Mouse (Mus musculus) embryonic facial prominence, embryonic 11.5 days (tissue): ENCODE results near the gene Npas3. TPM values are rescaled to one million over a fixed set of nuclear protein-coding genes. Genes with fewer than 3 reads are reported as not detected.

Source experiments
- ATAC-seq: fragments of 200-750 bp; cut with Nextera tagmentation; replicated peaks from 2 replicates; pipeline ENCODE4 v1.8.0; 2017; ENCODE audit warnings: low read depth; ENCODE audit not compliant: insufficient number of reproducible peaks, low FRiP score, low TSS enrichment
- DNase-seq: peaks from one replicate; pipeline ENCODE4 v3.0.0-alpha.2; 2015; ENCODE audit warnings: low spot score
- H3K27ac ChIP-seq: fragments of 300-500 bp; sonication (generic); replicated peaks from 2 replicates; pipeline ENCODE4 v1.5.1; 2014; ENCODE audit warnings: mild to moderate bottlenecking, low read depth, low read length, control low read depth
- H3K27me3 ChIP-seq: fragments of 300-500 bp; sonication (generic); 2 replicates; pipeline ENCODE4 v1.6.1; 2014; ENCODE audit warnings: mild to moderate bottlenecking, low read length, moderate library complexity, mixed read lengths; ENCODE audit not compliant: control insufficient read depth, insufficient read depth
- H3K36me3 ChIP-seq: fragments of 300-500 bp; sonication (generic); replicated peaks from 2 replicates; pipeline ENCODE4 v1.6.1; 2014; ENCODE audit warnings: low read depth, mild to moderate bottlenecking, low read length, moderate library complexity, mixed read lengths; ENCODE audit not compliant: control insufficient read depth, insufficient read depth
- H3K4me1 ChIP-seq: fragments of 300-500 bp; sonication (generic); 2 replicates; pipeline ENCODE4 v1.6.1; 2014; ENCODE audit warnings: low read length, mixed read lengths; ENCODE audit not compliant: control insufficient read depth, insufficient read depth
- H3K4me2 ChIP-seq: fragments of 300-500 bp; sonication (generic); 2 replicates; pipeline ENCODE4 v1.6.1; 2014; ENCODE audit warnings: low read depth, mild to moderate bottlenecking, control low read depth, low read length, moderate library complexity
- H3K4me3 ChIP-seq: fragments of 300-500 bp; sonication (generic); 2 replicates; pipeline ENCODE4 v1.5.1; 2014; ENCODE audit warnings: low read depth, low read length, control low read depth
- H3K9ac ChIP-seq: fragments of 300-500 bp; sonication (generic); replicated peaks from 2 replicates; pipeline ENCODE4 v1.6.1; 2014; ENCODE audit warnings: mild to moderate bottlenecking, control low read depth, low read length
- H3K9me3 ChIP-seq: fragments of 300-500 bp; sonication (generic); replicated peaks from 2 replicates; pipeline ENCODE4 v1.6.1; 2016; ENCODE audit warnings: mild to moderate bottlenecking, low read length, inconsistent platforms, mixed read lengths; ENCODE audit not compliant: control insufficient read depth
- WGBS: fragments of 180-500 bp; shearing (Covaris S2); extraction: QIAGEN DNeasy Blood & Tissue Kit; methylation state at CpG from one replicate; pipeline ENCODE4 v1.1.7; 2014; 5-methylcytosine and 5-hydroxymethylcytosine counted together
- polyA plus RNA-seq: library from polyadenylated mRNA; unstranded; fragments of >200 nt; fragmentation: Nextera tagmentation; extraction: Ambion mirVana; gene quantifications from 2 replicates; pipeline ENCODE4 v1.2.1, GENCODE M21; 2014

Gene Npas3
- polyA plus RNA-seq, 1 experiment from 2014 or later, result 5.0 TPM

GRCm38 (mm10) chr12:53327653-53328188 is 79.2 kb downstream of the Npas3 start:
- Histone ChIP-seq H3K27ac (no peak overlapping the region), H3K9me3 (no peaks in the 10 kb centered on the region), H3K27me3 (no peaks in the 10 kb centered on the region), H3K4me2 (no peak overlapping the region), H3K4me3 (no peak overlapping the region), H3K36me3 (no peaks in the 10 kb centered on the region), H3K4me1 (no peaks in the 10 kb centered on the region; the same call in 1 of the 2 replicates), H3K9ac (no peak overlapping the region)
- 22% methylated on average over 3 of the region's 3 CpGs for WGBS
- DNase-seq (no peak), ATAC-seq (peak; percentile 29; the same call in 1 of the 2 replicates)

GRCm38 (mm10) chr12:53328257-53328736 is 79.8 kb downstream of the Npas3 start:
- no peaks in the 10 kb centered on the region; the same call in 1 of the 2 replicates for H3K4me1 ChIP-seq
- H3K4me2 ChIP-seq, result no peak overlapping the region
- H3K4me3 ChIP-seq, result no peak overlapping the region
- peak; percentile 52 for DNase-seq
- no peaks in the 10 kb centered on the region for H3K27me3 ChIP-seq
- ATAC-seq, result no peak
- H3K27ac ChIP-seq, result no peak overlapping the region
- no peak overlapping the region for H3K9ac ChIP-seq
- H3K36me3 ChIP-seq, result no peaks in the 10 kb centered on the region
- H3K9me3 ChIP-seq, result no peaks in the 10 kb centered on the region
- 14% methylated on average over 5 of the region's 5 CpGs for WGBS

DNA sequence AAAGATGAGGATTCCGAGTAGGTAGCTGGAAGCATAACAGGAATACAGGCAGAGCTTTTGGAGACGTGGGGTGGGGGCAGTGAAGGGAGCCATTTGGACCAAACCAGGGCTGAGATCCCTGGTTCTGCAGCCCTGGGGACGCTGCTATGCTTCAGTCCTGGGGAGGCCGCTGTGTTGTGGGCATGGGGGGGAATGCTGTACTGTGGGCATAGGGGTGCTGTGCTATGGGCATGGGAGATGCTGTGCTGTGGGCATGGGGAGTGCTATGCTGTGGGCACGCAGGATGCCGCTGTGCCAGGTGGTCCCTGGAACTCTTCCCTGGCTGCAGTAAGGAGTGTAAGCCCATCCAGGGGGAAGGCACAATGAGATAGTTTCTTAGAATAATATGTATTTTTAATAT is 81.7 kb downstream of the Npas3 start:
- H3K27me3 ChIP-seq, result no peaks in the 10 kb centered on the region
- no peak overlapping the region for H3K27ac ChIP-seq
- H3K36me3 ChIP-seq, result no peaks in the 10 kb centered on the region
- H3K4me3 ChIP-seq, result no peak overlapping the region
- no peak overlapping the region for H3K4me2 ChIP-seq
- 90% methylated on average over 6 of the region's 6 CpGs for WGBS
- H3K9ac ChIP-seq, result no peak overlapping the region
- no peak for DNase-seq
- no peak for ATAC-seq
- H3K9me3 ChIP-seq, result no peaks in the 10 kb centered on the region
- H3K4me1 ChIP-seq, result no peaks in the 10 kb centered on the region; the same call in 1 of the 2 replicates

DNA sequence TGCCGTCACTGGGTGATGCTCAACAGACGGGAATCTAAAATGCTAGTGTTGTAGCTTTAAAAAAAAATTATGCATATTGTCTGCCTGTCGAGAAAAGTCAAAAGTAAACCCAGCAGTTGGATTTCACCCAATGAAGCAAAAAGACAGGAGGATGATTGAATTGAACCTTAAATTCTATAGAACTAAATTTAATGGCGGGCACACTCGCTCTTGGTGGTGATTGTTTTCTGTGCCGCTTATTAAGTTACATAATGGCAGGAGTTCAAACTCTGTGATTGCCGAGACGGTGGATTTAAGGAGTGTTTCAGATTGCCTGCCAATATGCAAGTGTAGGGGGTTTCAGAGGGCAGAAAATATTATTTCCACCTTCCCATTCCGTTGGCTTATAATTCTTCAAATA is 82.9 kb downstream of the Npas3 start:
- Histone ChIP-seq H3K4me3 (no peak overlapping the region), H3K9ac (no peak overlapping the region)

DNA sequence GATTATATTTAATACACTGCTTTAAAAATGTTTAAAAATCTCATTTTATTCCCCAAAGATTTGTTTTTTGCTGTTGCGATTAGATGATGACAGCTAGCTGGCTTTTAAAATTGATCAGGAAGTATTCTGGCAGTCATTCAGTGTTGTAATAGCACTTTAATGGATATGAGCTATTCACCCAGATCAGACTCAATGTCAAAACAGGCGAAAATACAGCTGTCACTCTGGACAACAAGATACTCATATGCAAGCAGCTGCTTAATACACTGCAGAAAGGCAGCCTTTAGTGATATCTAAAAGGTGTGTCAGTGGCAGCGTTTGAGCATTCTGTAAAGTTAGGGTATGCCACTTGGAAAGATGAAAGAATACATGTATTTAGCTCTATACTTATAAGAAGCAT is 83.3 kb downstream of the Npas3 start:
- H3K27ac ChIP-seq, result no peak overlapping the region
- 76% methylated on average over 3 of the region's 3 CpGs for WGBS
- no peaks in the 10 kb centered on the region for H3K36me3 ChIP-seq
- no peak for DNase-seq
- no peaks in the 10 kb centered on the region; the same call in 1 of the 2 replicates for H3K4me1 ChIP-seq
- H3K9ac ChIP-seq, result no peak overlapping the region
- no peaks in the 10 kb centered on the region for H3K9me3 ChIP-seq
- H3K4me3 ChIP-seq, result no peak overlapping the region
- no peak overlapping the region for H3K4me2 ChIP-seq
- no peaks in the 10 kb centered on the region for H3K27me3 ChIP-seq
- ATAC-seq, result no peak

More for the DNA sequence above, 82.9 kb downstream of the Npas3 start:
- H3K36me3 ChIP-seq, result no peaks in the 10 kb centered on the region
- DNase-seq (no peak), ATAC-seq (no peak)
- H3K9me3 ChIP-seq, result no peaks in the 10 kb centered on the region
- WGBS, result 62% methylated on average over 9 of the region's 9 CpGs
- no peak overlapping the region for H3K4me2 ChIP-seq
- no peaks in the 10 kb centered on the region; the same call in 1 of the 2 replicates for H3K4me1 ChIP-seq
- no peak overlapping the region for H3K27ac ChIP-seq
- no peaks in the 10 kb centered on the region for H3K27me3 ChIP-seq

DNA sequence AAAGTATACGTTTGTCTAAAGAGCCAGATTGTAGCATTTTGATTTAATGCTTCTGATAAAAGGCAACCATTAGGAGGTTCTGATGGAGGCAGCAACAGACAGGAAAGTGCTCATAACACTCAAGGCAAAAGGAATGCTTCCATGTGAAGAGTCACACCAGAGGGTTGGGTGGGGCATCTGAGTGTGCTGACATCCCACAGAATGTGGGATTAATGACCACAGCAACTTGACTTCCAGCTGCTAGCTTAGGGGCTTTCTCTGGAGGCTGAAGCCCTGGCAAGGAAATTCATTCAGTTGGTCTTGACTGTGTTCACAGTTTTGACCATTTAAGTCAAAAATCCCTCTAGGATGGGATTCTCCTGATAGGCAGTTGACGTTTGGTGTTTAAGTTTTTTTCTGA is 84.8 kb downstream of the Npas3 start:
- no peaks in the 10 kb centered on the region for H3K9me3 ChIP-seq
- H3K27me3 ChIP-seq, result no peaks in the 10 kb centered on the region
- no peak overlapping the region for H3K4me2 ChIP-seq
- no peak overlapping the region for H3K27ac ChIP-seq
- ATAC-seq (no peak), DNase-seq (no peak)
- no peaks in the 10 kb centered on the region for H3K4me1 ChIP-seq
- H3K9ac ChIP-seq, result no peak overlapping the region
- no peak overlapping the region for H3K4me3 ChIP-seq
- 77% methylated on average over 2 of the region's 2 CpGs for WGBS
- no peaks in the 10 kb centered on the region for H3K36me3 ChIP-seq

DNA sequence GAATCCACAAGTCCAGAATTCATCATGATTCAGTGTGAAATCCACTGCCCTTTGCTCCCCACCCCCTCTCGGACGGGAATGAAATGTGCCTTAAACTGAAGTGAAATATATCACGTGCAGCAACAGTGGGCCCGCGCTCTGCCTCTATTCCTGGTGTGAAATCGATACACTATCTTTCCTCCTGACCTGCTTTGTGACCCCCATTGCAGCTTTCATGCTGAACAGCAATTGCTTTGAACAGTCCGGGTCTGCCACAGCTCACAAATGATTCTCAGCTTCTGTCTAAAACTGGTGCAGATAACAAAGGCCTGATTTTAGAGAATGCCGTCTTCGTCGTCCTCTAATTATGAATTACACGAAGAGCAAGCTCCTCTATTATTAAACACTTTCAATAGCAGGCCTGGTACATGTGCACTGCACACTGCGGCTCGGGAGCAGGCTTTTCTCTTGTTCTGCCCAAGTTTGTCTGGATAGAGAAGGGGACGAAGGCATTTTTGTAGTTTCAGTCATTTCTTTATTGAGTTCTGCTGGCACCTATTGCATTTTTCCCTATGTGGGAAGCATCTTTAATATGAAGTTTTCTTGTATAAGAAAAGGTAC is 90.0 kb downstream of the Npas3 start:
- no peak overlapping the region for H3K27ac ChIP-seq
- 34% methylated on average over 14 of the region's 14 CpGs for WGBS
- H3K27me3 ChIP-seq, result no peaks in the 10 kb centered on the region
- no peak overlapping the region for H3K4me3 ChIP-seq
- no peaks in the 10 kb centered on the region for H3K36me3 ChIP-seq
- no peak overlapping the region for H3K9ac ChIP-seq
- H3K4me1 ChIP-seq, result no peaks in the 10 kb centered on the region
- H3K4me2 ChIP-seq, result no peak overlapping the region
- H3K9me3 ChIP-seq, result no peaks in the 10 kb centered on the region
- DNase-seq (peak; percentile 23), ATAC-seq (no peak)

DNA sequence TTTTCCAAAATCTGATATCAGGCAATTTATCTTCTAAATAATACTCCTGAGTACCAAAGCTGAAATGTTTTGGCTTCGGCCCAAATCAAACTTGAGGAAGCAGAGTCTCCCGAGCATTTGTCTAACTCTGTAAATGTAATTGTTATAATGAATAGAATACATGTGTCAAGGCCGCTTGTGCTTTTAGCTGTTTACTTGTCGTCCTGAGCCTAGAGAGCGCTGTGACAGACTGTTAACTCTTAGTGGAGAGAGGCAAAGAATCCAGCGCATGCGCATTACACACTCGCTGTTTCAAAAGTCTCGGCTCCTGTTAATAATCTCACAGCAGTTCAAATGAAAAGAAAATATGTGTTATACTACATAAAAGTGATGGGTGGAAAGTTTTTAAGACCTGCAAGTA is 94.3 kb downstream of the Npas3 start:
- H3K4me1 ChIP-seq, result no peaks in the 10 kb centered on the region
- no peak for ATAC-seq

More for the DNA sequence above, 94.3 kb downstream of the Npas3 start:
- Histone ChIP-seq H3K27ac (no peak overlapping the region), H3K4me3 (no peak overlapping the region), H3K36me3 (no peaks in the 10 kb centered on the region), H3K9me3 (no peaks in the 10 kb centered on the region), H3K4me2 (no peak overlapping the region), H3K9ac (no peak overlapping the region), H3K27me3 (no peaks in the 10 kb centered on the region)
- 63% methylated on average over 9 of the region's 9 CpGs for WGBS
- no peak for DNase-seq
